Mouse (Mus musculus) cerebellum, adult 11 months (tissue): ENCODE results near the gene Sema3b.
"Not testable (repeated sequence)": the region's sequence is repeated elsewhere in the genome, so short reads cannot be mapped to it uniquely, and the experiment has no call there.

Experiments used
- DNase-seq: peaks from one replicate; pipeline ENCODE4 v3.0.0; 2022

Sema3b gene

GRCm38 (mm10) chr9:107587833-107588639 lies 21.0 kb downstream of the Sema3b start:
- peak; percentile 61 for DNase-seq

- DNase-seq = peak; percentile 96
These were observed 21.8 kb downstream of the Sema3b start, which contains the start of gene Ifrd2 for GRCm38 (mm10) chr9:107586974-107587832. Gene Ifrd2 (plus strand): TSS chr9:107587642.

GRCm38 (mm10) chr9:107586504-107586903 lies 22.5 kb downstream of the Sema3b start:
- DNase-seq = no peak

GRCm38 (mm10) chr9:107583174-107583573 lies 25.9 kb downstream of the Sema3b start:
- no peak for DNase-seq

GRCm38 (mm10) chr9:107582509-107583062 lies 26.4 kb downstream of the Sema3b start:
- DNase-seq = no peak

GRCm38 (mm10) chr9:107581584-107581983 lies 27.4 kb downstream of the Sema3b start:
- no peak for DNase-seq

- peak; percentile 81 for DNase-seq
These were observed 28.3 kb downstream of the Sema3b start, which contains the start of gene Hyal3 for GRCm38 (mm10) chr9:107580501-107581317. Gene Hyal3 (plus strand): TSS chr9:107580818.

- no peak for DNase-seq
These were observed 29.8 kb downstream of the Sema3b start for GRCm38 (mm10) chr9:107579023-107579900.

GRCm38 (mm10) chr9:107578587-107578986 lies 30.4 kb downstream of the Sema3b start, which contains the start of gene Naa80:
Gene Naa80 (plus strand): TSS chr9:107578887.
- no peak for DNase-seq

GRCm38 (mm10) chr9:107577871-107578270 lies 31.2 kb downstream of the Sema3b start:
- no peak for DNase-seq

- no peak for DNase-seq
These were observed 32.5 kb downstream of the Sema3b start, which contains the start of gene Hyal1 for GRCm38 (mm10) chr9:107576357-107577107. Gene Hyal1 (plus strand): TSS chr9:107576927.

GRCm38 (mm10) chr9:107575579-107576356 lies 33.3 kb downstream of the Sema3b start:
- no peak for DNase-seq

GRCm38 (mm10) chr9:107573774-107574173 lies 35.3 kb downstream of the Sema3b start:
- DNase-seq = not testable (repeated sequence)

GRCm38 (mm10) chr9:107572327-107572662 lies 36.7 kb downstream of the Sema3b start:
- no peak for DNase-seq

- no peak for DNase-seq
These were observed 37.3 kb downstream of the Sema3b start for GRCm38 (mm10) chr9:107571534-107572326.

- DNase-seq = no peak
These were observed 38.2 kb downstream of the Sema3b start for GRCm38 (mm10) chr9:107570845-107571244.

GRCm38 (mm10) chr9:107570016-107570415 lies 39.0 kb downstream of the Sema3b start:
- DNase-seq = no peak

GRCm38 (mm10) chr9:107569270-107569669 lies 39.8 kb downstream of the Sema3b start:
- DNase-seq = no peak
